Mouse (Mus musculus) intestine, embryonic 14.5 days (tissue): ENCODE measurements at regions not wholly inside any gene's neighbourhood (a gene's known extent, or its start where the extent isn't known, plus 50 kb on each side); places are given as distances from the start of the nearest gene placed in this dataset.

ENCODE experiments used
- ATAC-seq: fragments of 200-750 bp; cut with Nextera tagmentation; replicated peaks from 2 replicates; pipeline ENCODE4 v1.8.0; 2017; ENCODE audit warnings: low read depth, moderate number of reproducible peaks, moderate TSS enrichment, moderate library complexity; ENCODE audit not compliant: low FRiP score, low TSS enrichment
- DNase-seq: peaks from one replicate; pipeline ENCODE4 v3.0.0-alpha.2; 2018; ENCODE audit warnings: low spot score
- H3K27ac ChIP-seq: fragments of 300-500 bp; sonication (generic); 2 replicates; pipeline ENCODE4 v1.5.1; 2014; ENCODE audit warnings: low read depth, mild to moderate bottlenecking, control low read depth
- H3K27me3 ChIP-seq: fragments of 300-500 bp; sonication (generic); replicated peaks from 2 replicates; pipeline ENCODE4 v1.6.1; 2014; ENCODE audit warnings: low read length, control low read depth; ENCODE audit not compliant: control insufficient read depth, insufficient read depth
- H3K36me3 ChIP-seq: fragments of 300-500 bp; sonication (generic); 2 replicates; pipeline ENCODE4 v1.6.1; 2014; ENCODE audit warnings: low read length, control low read depth; ENCODE audit not compliant: control insufficient read depth, insufficient read depth
- H3K4me1 ChIP-seq: fragments of 300-500 bp; sonication (generic); replicated peaks from 2 replicates; pipeline ENCODE4 v1.6.1; 2014; ENCODE audit warnings: low read length, control low read depth, mixed read lengths; ENCODE audit not compliant: control insufficient read depth, insufficient read depth
- H3K4me2 ChIP-seq: fragments of 300-500 bp; sonication (generic); 2 replicates; pipeline ENCODE4 v1.6.1; 2014; ENCODE audit warnings: low read length
- H3K4me3 ChIP-seq: fragments of 300-500 bp; sonication (generic); 2 replicates; pipeline ENCODE4 v1.5.1; 2014; ENCODE audit warnings: low read depth, low read length, control low read depth, mixed read lengths
- H3K9ac ChIP-seq: fragments of 300-500 bp; sonication (generic); 2 replicates; pipeline ENCODE4 v1.6.1; 2014; ENCODE audit warnings: mild to moderate bottlenecking, low read length
- H3K9me3 ChIP-seq: fragments of 300-500 bp; sonication (generic); 2 replicates; pipeline ENCODE4 v1.6.1; 2016; ENCODE audit warnings: low read length, control low read depth; ENCODE audit not compliant: control insufficient read depth
- WGBS: fragments of 180-500 bp; shearing (Covaris S2); extraction: QIAGEN DNeasy Blood & Tissue Kit; methylation state at CpG from one replicate; pipeline ENCODE4 v1.1.7; 2014; 5-methylcytosine and 5-hydroxymethylcytosine counted together

DNA sequence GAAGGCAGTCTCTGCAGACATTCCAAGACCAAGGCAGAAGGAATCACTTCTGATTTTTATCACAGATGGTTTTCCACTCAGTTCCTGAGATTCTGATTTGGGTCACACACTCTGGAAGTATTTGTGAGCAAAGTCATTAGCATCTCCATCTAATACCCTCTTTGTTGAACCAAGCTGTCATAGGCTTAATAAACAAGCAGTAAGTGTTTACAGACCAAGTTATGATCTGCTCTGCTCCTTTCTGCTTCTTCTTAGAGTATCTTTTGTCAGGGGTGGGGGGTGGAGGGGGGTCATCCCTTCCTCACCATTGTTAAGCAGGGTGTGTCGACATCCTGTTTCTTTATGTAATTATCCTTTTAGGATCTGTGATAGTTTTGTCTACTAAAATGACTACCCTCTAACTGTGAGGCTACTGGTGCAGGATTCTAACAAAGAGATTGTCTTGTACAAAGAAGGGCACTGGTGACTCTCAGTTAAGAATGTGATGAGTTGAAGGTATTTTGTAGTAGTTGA lies 358.2 kb upstream of the Adgrl2 start:
- no peak overlapping the region for H3K4me2 ChIP-seq
- no peaks in the 10 kb centered on the region for H3K27me3 ChIP-seq
- H3K27ac ChIP-seq, result peak overlapping the region; percentile 29; the same call in 1 of the 2 replicates
- DNase-seq (peak; percentile 39), ATAC-seq (no peak)
- 31% methylated on average over 1 of the region's 1 CpGs for WGBS
- H3K9ac ChIP-seq, result no peak overlapping the region
- H3K36me3 ChIP-seq, result no peaks in the 10 kb centered on the region
- H3K4me1 ChIP-seq, result peaks cover 19% of the 10 kb centered on the region; the same call in 1 of the 2 replicates
- H3K4me3 ChIP-seq, result no peak overlapping the region
- no peaks in the 10 kb centered on the region for H3K9me3 ChIP-seq

DNA sequence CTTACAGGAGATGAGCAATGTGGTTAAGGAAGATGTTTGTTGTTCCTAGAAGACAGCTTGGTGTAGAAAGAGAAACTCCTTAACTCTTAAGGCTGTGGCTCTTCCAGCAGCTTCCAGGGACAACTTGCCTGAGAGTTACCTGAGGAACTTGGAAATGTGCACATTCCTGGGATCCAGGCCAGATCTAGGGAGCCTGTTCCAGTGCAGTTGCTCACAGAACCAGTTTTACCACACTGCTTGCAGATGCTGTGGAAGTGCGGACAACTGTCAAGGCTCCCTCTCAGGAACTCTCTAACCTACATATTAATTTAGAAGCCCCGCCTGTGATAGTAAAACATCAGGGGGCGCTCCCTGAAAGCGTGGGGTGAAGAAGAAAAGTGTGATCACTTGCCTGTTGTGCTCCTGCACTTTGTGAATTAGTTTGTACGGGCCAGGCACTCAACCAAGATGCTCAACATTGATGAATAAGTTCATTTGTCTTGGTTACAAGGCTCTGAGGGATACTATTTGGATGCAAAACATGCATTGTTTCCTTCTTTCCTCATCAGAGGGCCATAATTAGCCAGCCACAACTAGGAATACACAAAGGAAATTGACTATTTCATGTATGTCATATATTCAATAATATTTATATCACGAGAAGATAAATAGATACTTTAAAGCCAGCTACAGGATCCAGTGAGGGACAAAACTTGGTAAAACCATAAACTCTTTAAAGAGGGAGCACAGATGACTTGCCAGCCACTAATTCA lies 357.1 kb upstream of the Adgrl2 start:
- WGBS, result 38% methylated on average over 6 of the region's 6 CpGs
- Histone ChIP-seq H3K27me3 (no peaks in the 10 kb centered on the region), H3K27ac (peak overlapping the region; percentile 35; the same call in 1 of the 2 replicates), H3K4me2 (no peak overlapping the region), H3K9me3 (no peaks in the 10 kb centered on the region), H3K36me3 (no peaks in the 10 kb centered on the region), H3K9ac (no peak overlapping the region), H3K4me3 (no peak overlapping the region), H3K4me1 (peaks cover 19% of the 10 kb centered on the region; the same call in 1 of the 2 replicates)
- ATAC-seq (no peak), DNase-seq (peak; percentile 49)

DNA sequence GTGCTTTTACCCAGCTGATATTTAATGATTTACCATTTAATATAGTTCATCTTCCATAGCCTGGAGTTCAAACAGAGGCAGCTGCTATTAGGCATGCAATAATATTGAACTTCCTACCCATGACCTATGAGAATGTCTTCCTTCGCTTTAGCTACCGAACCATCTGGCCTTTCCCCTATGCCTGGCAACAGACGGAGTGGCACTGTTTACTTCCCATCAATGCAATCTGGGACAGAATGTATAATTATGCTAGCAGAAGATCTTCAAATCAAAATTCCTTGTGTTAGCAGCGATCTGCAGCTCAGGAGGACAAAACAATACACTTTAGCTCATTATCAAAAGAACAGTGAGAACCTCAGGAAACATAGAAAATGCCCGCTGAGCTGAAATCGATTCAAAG lies 352.2 kb upstream of the Adgrl2 start:
- peaks cover 4% of the 10 kb centered on the region; the same call in 1 of the 2 replicates for H3K4me1 ChIP-seq
- no peaks in the 10 kb centered on the region for H3K9me3 ChIP-seq
- H3K27me3 ChIP-seq, result no peaks in the 10 kb centered on the region
- H3K4me3 ChIP-seq, result no peak overlapping the region
- no peaks in the 10 kb centered on the region for H3K36me3 ChIP-seq
- no peak overlapping the region for H3K4me2 ChIP-seq
- no peak for ATAC-seq
- DNase-seq, result no peak
- WGBS, result 77% methylated on average over 6 of the region's 6 CpGs
- H3K9ac ChIP-seq, result no peak overlapping the region
- H3K27ac ChIP-seq, result no peak overlapping the region

DNA sequence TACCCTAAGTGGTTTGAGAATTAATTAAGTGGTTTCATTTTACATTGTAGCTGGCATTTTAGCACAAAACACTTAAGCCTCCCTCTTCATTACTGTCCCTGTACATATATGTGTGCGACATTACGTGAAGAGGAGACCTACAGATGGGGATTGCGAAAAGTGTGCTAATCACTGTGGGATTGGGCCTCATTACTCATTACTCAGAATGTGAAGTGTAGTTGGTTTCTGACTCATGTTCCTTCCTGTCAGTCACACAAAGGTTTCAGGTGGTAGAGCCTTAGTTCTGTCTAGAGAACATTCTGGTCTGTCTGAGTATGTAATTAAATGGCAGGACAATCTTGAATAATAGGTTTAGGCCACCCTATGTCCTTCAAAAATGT lies 349.0 kb upstream of the Adgrl2 start:
- DNase-seq (no peak), ATAC-seq (no peak)
- H3K27ac ChIP-seq, result no peak overlapping the region
- no peaks in the 10 kb centered on the region for H3K9me3 ChIP-seq
- H3K4me1 ChIP-seq, result no peaks in the 10 kb centered on the region
- 93% methylated on average over 3 of the region's 3 CpGs for WGBS
- H3K4me2 ChIP-seq, result no peak overlapping the region
- H3K4me3 ChIP-seq, result no peak overlapping the region
- H3K36me3 ChIP-seq, result no peaks in the 10 kb centered on the region
- H3K27me3 ChIP-seq, result no peaks in the 10 kb centered on the region
- H3K9ac ChIP-seq, result no peak overlapping the region

DNA sequence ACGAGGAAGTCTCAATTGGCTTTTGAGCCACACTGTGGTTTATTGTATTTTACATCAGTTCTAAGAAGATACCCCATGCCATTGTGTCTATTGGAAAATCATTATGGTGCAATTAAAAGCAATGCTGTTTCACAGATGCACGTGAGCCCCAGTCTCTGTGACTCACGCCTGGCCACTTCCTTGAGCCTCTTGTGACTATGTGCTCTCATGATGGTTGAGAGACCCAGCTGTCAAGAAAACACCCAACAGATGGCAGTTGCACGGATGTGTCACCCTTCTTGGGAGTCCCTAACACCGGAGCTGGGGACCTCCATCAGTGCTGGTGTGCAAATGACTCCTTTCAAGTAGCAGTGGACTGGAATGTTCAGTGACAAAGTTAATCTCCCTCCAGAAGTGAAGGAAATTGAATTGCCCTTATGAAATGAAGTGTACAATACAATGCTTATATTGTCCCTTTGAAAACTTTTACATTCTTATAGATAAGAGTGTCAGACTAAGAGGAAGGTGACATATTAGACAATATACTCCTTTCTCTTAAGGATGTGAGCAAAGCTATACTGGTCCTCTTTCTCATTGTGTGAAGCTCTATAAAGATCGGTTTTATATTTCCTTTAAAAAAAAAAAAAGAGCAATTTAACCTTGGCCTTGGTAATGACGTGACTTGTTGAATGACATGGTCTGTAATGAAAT lies 348.5 kb upstream of the Adgrl2 start:
- ATAC-seq (no peak), DNase-seq (no peak)
- no peaks in the 10 kb centered on the region for H3K9me3 ChIP-seq
- H3K27ac ChIP-seq, result no peak overlapping the region
- no peaks in the 10 kb centered on the region for H3K4me1 ChIP-seq
- no peaks in the 10 kb centered on the region for H3K36me3 ChIP-seq
- 72% methylated on average over 7 of the region's 7 CpGs for WGBS
- H3K4me3 ChIP-seq, result no peak overlapping the region
- H3K27me3 ChIP-seq, result no peaks in the 10 kb centered on the region
- no peak overlapping the region for H3K9ac ChIP-seq
- H3K4me2 ChIP-seq, result no peak overlapping the region

DNA sequence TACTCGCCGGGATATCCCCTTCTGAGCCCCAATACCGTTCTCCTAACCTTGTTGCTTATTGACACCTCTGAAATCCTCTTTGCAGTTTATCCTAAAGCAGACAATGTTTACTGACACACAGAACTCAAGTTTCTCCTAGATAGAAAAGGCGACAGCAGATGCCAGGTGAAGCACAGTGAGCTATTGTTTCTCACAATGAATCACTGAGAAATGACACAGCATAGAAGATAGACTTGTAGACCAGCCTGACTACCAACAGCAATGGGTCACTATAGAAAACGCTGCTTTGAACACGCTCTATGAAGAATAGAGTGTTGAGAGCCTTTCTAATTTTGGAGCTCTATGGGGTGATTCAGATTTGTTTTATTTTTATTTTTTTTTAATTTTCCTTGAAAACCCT lies 344.9 kb upstream of the Adgrl2 start:
- H3K27ac ChIP-seq, result no peak overlapping the region
- H3K4me2 ChIP-seq, result no peak overlapping the region
- H3K9me3 ChIP-seq, result no peaks in the 10 kb centered on the region
- no peak for ATAC-seq
- no peaks in the 10 kb centered on the region for H3K36me3 ChIP-seq
- no peak overlapping the region for H3K4me3 ChIP-seq
- 80% methylated on average over 6 of the region's 6 CpGs for WGBS
- H3K27me3 ChIP-seq, result no peaks in the 10 kb centered on the region
- H3K4me1 ChIP-seq, result 0 out of 2 replicates have a peak, but pooled peaks cover 3% of the 10 kb centered on the region
- no peak overlapping the region for H3K9ac ChIP-seq
- DNase-seq, result no peak

DNA sequence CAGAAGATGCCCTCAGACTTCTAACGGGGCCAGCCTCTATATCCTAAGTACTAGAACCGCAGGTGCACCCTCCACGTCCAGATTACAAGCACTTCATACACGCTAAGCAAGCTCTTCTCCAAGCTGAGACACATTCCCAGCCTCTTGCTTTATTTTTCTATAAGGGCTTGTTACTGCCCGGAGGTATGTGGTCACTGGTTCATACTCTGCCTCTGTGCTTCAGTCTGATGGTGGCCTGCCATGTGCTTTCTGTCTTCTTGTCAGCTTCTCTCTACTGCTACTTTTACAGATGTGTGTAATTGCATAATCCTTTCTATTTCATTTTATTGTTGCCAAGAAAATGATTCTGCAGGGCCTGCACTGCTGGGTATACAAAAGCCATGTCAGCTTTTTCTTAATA lies 343.3 kb upstream of the Adgrl2 start:
- 64% methylated on average over 5 of the region's 5 CpGs for WGBS
- Histone ChIP-seq H3K4me3 (no peak overlapping the region), H3K4me1 (0 out of 2 replicates have a peak, but pooled peaks cover 3% of the 10 kb centered on the region), H3K27ac (no peak overlapping the region), H3K36me3 (no peaks in the 10 kb centered on the region), H3K4me2 (no peak overlapping the region), H3K9me3 (no peaks in the 10 kb centered on the region), H3K9ac (no peak overlapping the region), H3K27me3 (no peaks in the 10 kb centered on the region)
- ATAC-seq (no peak), DNase-seq (no peak)

DNA sequence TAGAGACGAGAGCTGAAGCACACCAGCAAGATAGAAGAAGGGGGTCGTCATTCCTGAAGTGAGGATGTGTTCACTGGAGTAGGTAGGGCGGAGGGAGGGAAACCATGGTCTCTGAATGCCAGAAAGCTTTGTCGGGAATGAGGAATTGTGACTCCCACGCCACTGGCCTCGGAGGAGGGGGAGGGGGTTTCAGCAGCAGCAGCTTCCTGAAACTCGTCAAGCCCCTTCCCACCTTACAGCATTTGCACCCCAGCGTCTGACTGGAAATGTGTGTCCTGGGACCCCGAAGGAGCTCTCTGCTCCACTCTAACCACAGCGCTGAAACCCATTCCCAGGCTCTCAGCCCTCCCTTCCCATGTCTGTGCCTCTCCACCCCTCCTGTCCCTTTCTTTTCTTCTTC lies 342.8 kb upstream of the Adgrl2 start:
- ATAC-seq (no peak), DNase-seq (no peak)
- H3K4me2 ChIP-seq, result no peak overlapping the region
- H3K27me3 ChIP-seq, result no peaks in the 10 kb centered on the region
- no peak overlapping the region for H3K9ac ChIP-seq
- H3K4me3 ChIP-seq, result no peak overlapping the region
- H3K9me3 ChIP-seq, result no peaks in the 10 kb centered on the region
- 50% methylated on average over 10 of the region's 10 CpGs for WGBS
- 0 out of 2 replicates have a peak, but pooled peaks cover 3% of the 10 kb centered on the region for H3K4me1 ChIP-seq
- H3K36me3 ChIP-seq, result no peaks in the 10 kb centered on the region
- H3K27ac ChIP-seq, result no peak overlapping the region
